Mouse (Mus musculus): Measurements from ENCODE around the gene Rpl39l. TPM values are rescaled to one million over a fixed set of nuclear protein-coding genes. Genes with fewer than 3 reads are reported as not detected.

The Rpl39l gene
- not detected for polyA plus RNA-seq (2012; fragmentation: generic; extraction: Trizol)

DNA sequence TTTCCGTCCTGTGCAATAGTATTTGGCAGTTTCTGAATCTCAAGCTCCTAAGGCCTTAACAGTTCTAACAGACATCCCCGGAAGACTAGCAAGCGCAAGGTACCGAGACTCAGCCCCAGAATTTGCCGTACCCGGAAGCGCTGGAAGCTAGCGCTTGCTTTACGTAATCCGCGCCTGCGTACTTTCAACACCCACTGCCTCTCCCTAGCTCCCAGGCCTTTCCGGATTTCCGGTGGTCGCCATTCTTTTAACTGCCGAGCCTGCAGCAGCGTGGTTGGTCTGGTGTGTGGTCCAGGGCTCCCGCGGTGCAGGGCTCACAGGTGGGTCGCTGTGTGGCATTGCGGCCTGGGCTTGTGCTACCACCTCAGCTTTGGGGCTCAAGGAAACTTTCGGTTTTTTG is at the start of gene Rpl39l:
Gene Rpl39l (plus strand): TSS at position 222 of the 400 bp plus-strand sequence.

DNA sequence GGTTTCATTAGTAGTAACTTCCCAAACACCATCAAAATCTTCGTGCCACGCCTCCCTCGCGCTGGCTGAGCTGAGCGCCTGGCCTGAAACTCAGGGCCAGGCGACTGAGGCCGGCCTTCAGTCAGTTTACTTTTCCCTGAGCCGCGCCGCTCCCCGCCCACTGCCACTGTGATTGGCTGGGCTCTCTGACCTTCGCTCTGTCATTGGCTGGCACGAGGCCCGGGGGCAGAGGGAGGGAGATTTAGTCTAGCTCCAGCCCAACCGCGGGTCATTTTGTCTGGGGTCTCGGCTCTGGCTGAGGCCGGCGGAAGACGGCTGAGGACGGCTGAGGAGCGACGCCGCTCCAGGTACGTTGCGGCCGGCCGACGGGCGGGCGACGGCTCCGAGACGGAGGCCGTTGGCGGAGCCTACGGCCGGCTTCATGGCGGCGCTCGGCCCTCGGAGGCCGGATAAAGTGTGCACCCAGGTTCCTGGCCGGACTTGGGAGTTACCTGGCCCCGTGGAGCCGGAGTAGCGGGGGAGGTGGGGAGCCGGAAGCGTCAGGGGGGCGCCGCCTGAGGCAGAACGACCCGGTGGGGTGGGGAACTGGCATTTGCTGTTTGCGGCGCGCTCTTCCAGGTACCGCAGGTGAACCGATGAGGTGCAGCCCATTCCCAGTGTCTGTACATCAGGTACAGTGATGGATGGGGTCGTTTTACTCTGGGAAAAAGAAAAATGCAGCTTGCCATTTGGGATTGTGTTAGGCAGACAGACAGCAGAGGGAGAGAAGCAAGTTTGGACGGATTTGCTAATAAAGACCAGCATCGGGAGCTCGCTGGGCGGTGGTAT is 22.9 kb downstream of the Rpl39l start, which contains the start of gene Atf7ip2:
Gene Atf7ip2 (plus strand): TSS at position 34 of the 828 bp plus-strand sequence.

Other genes with a start within 250 kb of the Rpl39l start
- gene Grin2a, start 174.7 kb upstream of the Rpl39l start, polyA plus RNA-seq (2012; fragmentation: generic; extraction: Trizol) = not detected
- gene Atf7ip2, start 22.5 kb downstream of the Rpl39l start, polyA plus RNA-seq (2012; fragmentation: generic; extraction: Trizol) = not detected
- 10 to 100 TPM; 13.2 to 27.6 TPM for gene Emp2, start 143.7 kb downstream of the Rpl39l start, polyA plus RNA-seq (2012; fragmentation: generic; extraction: Trizol)
- under 1 TPM in 1 of 2 experiments, not detected in 1; 0.07 TPM for gene Tekt5, start 225.3 kb downstream of the Rpl39l start, polyA plus RNA-seq (2012; fragmentation: generic; extraction: Trizol)
- gene Nubp1, start 241.7 kb downstream of the Rpl39l start, polyA plus RNA-seq (2012; fragmentation: generic; extraction: Trizol) = 10 to 100 TPM; 29.3 to 68.7 TPM

Measured in C3H10T1/2 (cell line).